Mouse (Mus musculus) olfactory bulb, adult 2 months (tissue): ENCODE results near the gene Lbhd2.

Source experiments
- CTCF ChIP-seq: fragments of 200-500 bp; IDR thresholded peaks from 2 replicates; pipeline ENCODE4 v1.5.1; 2012; ENCODE audit warnings: low read depth, mild to moderate bottlenecking, low read length, moderate library complexity; ENCODE audit not compliant: insufficient read depth
- POLR2A ChIP-seq: fragments of 200-500 bp; IDR thresholded peaks from 2 replicates; pipeline ENCODE4 v1.6.1; 2012; ENCODE audit warnings: mild to moderate bottlenecking, low read depth, low read length, moderate library complexity; ENCODE audit not compliant: insufficient read depth

DNA sequence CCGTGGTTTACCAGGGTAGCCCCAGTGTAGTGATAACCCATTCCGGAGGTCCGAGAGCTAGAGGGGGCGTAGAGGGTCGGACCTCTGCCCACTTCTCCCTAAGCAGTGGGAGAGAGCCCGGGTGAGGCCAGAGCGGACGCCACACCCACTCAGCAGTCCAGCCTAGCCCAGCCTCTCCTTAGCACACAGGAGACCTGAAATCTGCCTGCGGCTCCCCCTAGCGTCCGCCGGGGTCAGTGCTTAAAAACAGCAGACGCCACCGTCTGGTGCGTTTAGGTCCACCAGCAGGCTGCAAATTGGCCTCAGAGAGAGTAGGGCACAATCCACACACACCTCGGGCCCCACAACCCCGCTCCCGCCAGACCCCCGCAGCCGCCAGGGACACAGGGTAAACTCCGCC is 6.7 kb downstream of the Lbhd2 start:
- TF ChIP-seq CTCF = peak; percentile 96
- no peak for TF ChIP-seq POLR2A
